Mouse (Mus musculus): ENCODE results near the gene Olfr340.
"Not testable (repeated sequence)": the region's sequence is repeated elsewhere in the genome, so short reads cannot be mapped to it uniquely, and the experiment has no call there.

GRCm38 (mm10) chr2:36415591-36415990, 36.8 kb upstream of the Olfr340 start:
- not testable (repeated sequence) for TF ChIP-seq CTCF, EP300 (IDR thresholded peaks at IDR 0.05; ENCODE audit: low read depth)
